Mouse (Mus musculus) kidney, embryonic 15.5 days (tissue): ENCODE measurements around the gene Sidt1. TPM values are rescaled to one million over a fixed set of nuclear protein-coding genes. Genes with fewer than 3 reads are reported as not detected.

Source experiments
- ATAC-seq: fragments of 200-750 bp; cut with Nextera tagmentation; replicated peaks from 2 replicates; pipeline ENCODE4 v1.8.0; 2017; ENCODE audit warnings: moderate TSS enrichment; ENCODE audit not compliant: low FRiP score
- H3K27ac ChIP-seq: fragments of 300-500 bp; sonication (generic); 2 replicates; pipeline ENCODE4 v1.5.1; 2015; ENCODE audit warnings: mild to moderate bottlenecking, inconsistent platforms
- H3K27me3 ChIP-seq: fragments of 300-500 bp; sonication (generic); 2 replicates; pipeline ENCODE4 v1.6.1; 2015; ENCODE audit warnings: inconsistent platforms
- H3K36me3 ChIP-seq: fragments of 300-500 bp; sonication (generic); 2 replicates; pipeline ENCODE4 v1.6.1; 2015; ENCODE audit warnings: inconsistent platforms
- H3K4me1 ChIP-seq: fragments of 300-500 bp; sonication (generic); 2 replicates; pipeline ENCODE4 v1.6.1; 2015; ENCODE audit warnings: inconsistent platforms
- H3K4me2 ChIP-seq: fragments of 300-500 bp; sonication (generic); 2 replicates; pipeline ENCODE4 v1.6.1; 2015; ENCODE audit warnings: moderate library complexity, mild to moderate bottlenecking, inconsistent platforms
- H3K4me3 ChIP-seq: fragments of 300-500 bp; sonication (generic); replicated peaks from 2 replicates; pipeline ENCODE4 v1.5.1; 2015; ENCODE audit warnings: mild to moderate bottlenecking, inconsistent platforms
- H3K9ac ChIP-seq: fragments of 300-500 bp; sonication (generic); 2 replicates; pipeline ENCODE4 v1.6.1; 2015; ENCODE audit warnings: mild to moderate bottlenecking, inconsistent platforms
- H3K9me3 ChIP-seq: fragments of 300-500 bp; sonication (generic); replicated peaks from 2 replicates; pipeline ENCODE4 v1.6.1; 2016; ENCODE audit warnings: inconsistent platforms
- WGBS: fragments of 180-500 bp; shearing (Covaris S2); methylation state at CpG from one replicate; pipeline ENCODE4 v1.1.7; 2015; ENCODE audit warnings: mixed read lengths; 5-methylcytosine and 5-hydroxymethylcytosine counted together
- polyA plus RNA-seq: library from polyadenylated mRNA; unstranded; fragments of >200 nt; fragmentation: Nextera tagmentation; extraction: Ambion mirVana; gene quantifications from 2 replicates; pipeline ENCODE4 v1.2.1, GENCODE M21; 2015

Gene Sidt1
- polyA plus RNA-seq, 1 experiment from 2014 or later, result 0.99 TPM

DNA sequence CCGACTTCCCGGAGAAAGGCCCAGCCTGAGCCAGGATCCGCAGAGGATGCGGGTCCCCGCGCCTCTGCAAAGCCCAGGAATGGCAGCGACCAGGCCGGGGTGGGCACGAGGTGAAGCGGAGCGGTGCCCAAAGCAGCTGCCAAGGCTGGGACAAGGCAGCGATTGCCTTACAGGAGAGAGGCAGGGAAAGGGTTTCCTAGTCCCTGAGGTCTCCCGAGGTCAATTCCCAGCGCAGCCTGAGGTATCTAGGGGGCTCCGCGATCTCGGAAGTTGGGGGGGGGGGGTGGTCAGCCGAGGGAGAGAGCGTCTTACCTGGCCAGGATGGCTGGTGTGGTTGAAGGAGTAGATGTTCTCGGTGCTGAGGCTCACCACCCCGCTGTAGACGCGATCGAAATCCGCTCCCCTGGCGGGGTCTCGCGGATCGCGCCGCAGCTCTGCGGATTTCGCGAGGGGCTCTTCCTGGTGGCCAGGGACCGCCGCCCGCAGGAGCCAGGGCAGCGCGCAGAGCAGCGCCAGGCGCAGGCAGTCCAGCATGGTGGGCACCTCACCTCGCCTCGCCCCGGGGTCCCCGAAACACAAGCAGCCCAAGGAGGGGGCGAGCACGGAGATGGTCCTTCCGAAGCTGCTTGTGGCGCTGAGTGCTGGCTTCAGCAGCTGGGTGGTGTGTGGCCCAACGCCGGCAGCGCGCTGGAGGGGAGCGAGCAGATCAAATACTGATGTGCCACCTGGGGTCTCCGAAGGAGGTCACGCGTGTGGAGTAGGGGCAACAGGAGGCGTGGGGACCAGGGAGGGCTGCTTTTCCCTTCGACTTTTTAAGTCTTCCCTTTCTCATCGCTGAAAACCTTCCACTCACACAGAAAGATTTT, 768 bp downstream of the Sidt1 start:
- H3K27me3 ChIP-seq, result peaks cover 36% of the 10 kb centered on the region
- no peaks in the 10 kb centered on the region for H3K9me3 ChIP-seq
- WGBS, result under 1% methylated on average over 60 of the region's 60 CpGs
- peak overlapping the region; percentile 100 for H3K4me2 ChIP-seq
- H3K4me3 ChIP-seq, result peak overlapping the region; percentile 68
- H3K36me3 ChIP-seq, result no peaks in the 10 kb centered on the region
- H3K4me1 ChIP-seq, result peaks cover 22% of the 10 kb centered on the region
- H3K27ac ChIP-seq, result no peak overlapping the region
- peak; percentile 73 for ATAC-seq
- H3K9ac ChIP-seq, result peak overlapping the region; percentile 61

DNA sequence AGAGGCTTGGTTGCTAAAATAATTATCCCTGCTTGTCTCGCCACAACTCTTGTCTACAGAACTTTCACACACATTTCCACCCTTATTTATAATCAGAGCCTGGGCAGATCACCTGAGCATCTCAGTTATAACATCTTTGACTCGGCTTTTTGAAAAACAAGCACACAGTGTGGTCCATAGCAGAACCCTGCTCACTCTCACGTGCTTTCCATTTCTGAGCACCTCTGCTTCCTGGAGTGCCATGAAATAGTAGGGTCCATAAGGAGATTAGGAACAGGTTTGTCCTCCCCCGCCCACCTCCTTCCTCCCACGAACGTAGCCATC, 1.4 kb downstream of the Sidt1 start:
- no peak for ATAC-seq
- Histone ChIP-seq H3K27ac (no peak overlapping the region), H3K4me2 (peak overlapping the region; percentile 100), H3K27me3 (peaks cover 36% of the 10 kb centered on the region), H3K9ac (peak overlapping the region; percentile 61; the same call in 1 of the 2 replicates), H3K9me3 (no peaks in the 10 kb centered on the region), H3K36me3 (no peaks in the 10 kb centered on the region), H3K4me1 (peaks cover 22% of the 10 kb centered on the region), H3K4me3 (peak overlapping the region; percentile 68)
- WGBS, result 18% methylated on average over 6 of the region's 6 CpGs

GRCm38 (mm10) chr16:44331154-44331553, 1.8 kb downstream of the Sidt1 start:
- Histone ChIP-seq H3K4me2 (no peak overlapping the region), H3K9me3 (no peaks in the 10 kb centered on the region), H3K4me1 (peaks cover 22% of the 10 kb centered on the region), H3K9ac (no peak overlapping the region), H3K4me3 (0 out of 2 replicates have a peak overlapping the region, but pooled peaks have one; percentile 68), H3K27ac (no peak overlapping the region), H3K36me3 (no peaks in the 10 kb centered on the region), H3K27me3 (peaks cover 36% of the 10 kb centered on the region)
- WGBS, result 20% methylated on average over 9 of the region's 9 CpGs
- ATAC-seq, result 0 out of 2 replicates have a peak, but pooled peaks have one; percentile 40

DNA sequence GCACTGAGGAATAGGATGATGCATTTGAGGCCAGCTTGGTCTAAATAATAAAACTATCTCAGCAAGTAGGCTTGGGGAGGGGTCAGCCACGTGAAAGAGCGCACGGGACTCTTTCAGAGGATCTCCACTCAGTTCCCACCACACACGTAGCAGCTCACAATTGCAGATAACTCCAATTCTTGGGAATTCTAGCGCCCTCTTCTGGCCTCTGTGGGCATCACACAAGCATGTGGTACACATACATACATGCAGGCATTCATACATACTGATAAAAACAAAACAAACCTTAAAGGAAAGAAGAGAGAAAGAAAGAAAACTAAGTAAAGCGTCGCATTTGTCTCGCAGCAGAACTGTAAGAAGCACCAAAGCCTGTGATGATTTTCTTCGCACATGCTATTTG, 2.3 kb downstream of the Sidt1 start:
- WGBS, result 83% methylated on average over 9 of the region's 9 CpGs
- H3K36me3 ChIP-seq, result no peaks in the 10 kb centered on the region
- no peak for ATAC-seq
- H3K4me2 ChIP-seq, result no peak overlapping the region
- H3K27ac ChIP-seq, result no peak overlapping the region
- no peak overlapping the region for H3K4me3 ChIP-seq
- H3K4me1 ChIP-seq, result peaks cover 22% of the 10 kb centered on the region
- peaks cover 36% of the 10 kb centered on the region for H3K27me3 ChIP-seq
- no peaks in the 10 kb centered on the region for H3K9me3 ChIP-seq
- no peak overlapping the region for H3K9ac ChIP-seq

- WGBS, result 54% methylated on average over 4 of the region's 4 CpGs
- no peak overlapping the region for H3K4me3 ChIP-seq
- no peak overlapping the region for H3K9ac ChIP-seq
- no peak for ATAC-seq
- no peak overlapping the region for H3K4me2 ChIP-seq
- peaks cover 31% of the 10 kb centered on the region for H3K27me3 ChIP-seq
- H3K36me3 ChIP-seq, result no peaks in the 10 kb centered on the region
- no peak overlapping the region for H3K27ac ChIP-seq
- peaks cover 22% of the 10 kb centered on the region for H3K4me1 ChIP-seq
- H3K9me3 ChIP-seq, result no peaks in the 10 kb centered on the region
These were observed 4.4 kb downstream of the Sidt1 start for GRCm38 (mm10) chr16:44328644-44329043.

DNA sequence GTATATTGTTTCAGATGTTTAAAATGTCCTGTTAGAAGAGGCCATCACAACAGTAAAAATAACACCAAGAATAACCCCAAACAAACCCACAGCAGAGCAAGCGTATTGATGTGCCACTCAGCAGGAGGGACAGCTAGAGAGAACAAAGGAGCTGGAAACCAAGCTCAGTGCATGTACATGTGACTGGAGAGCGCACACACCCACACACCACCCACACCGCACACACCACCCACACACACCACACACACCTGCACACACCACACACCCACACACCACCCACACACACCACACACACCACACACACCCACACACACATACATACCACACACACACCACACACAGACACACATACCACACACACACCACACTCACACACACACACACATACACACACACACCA, 12.8 kb downstream of the Sidt1 start:
- no peak for ATAC-seq
- Histone ChIP-seq H3K9me3 (no peaks in the 10 kb centered on the region), H3K4me1 (no peaks in the 10 kb centered on the region), H3K4me2 (no peak overlapping the region), H3K9ac (no peak overlapping the region), H3K27ac (no peak overlapping the region), H3K27me3 (no peaks in the 10 kb centered on the region), H3K36me3 (no peaks in the 10 kb centered on the region), H3K4me3 (no peak overlapping the region)
- 79% methylated on average over 3 of the region's 3 CpGs for WGBS

- WGBS, result 80% methylated on average over 4 of the region's 4 CpGs
- H3K27me3 ChIP-seq, result no peaks in the 10 kb centered on the region
- H3K4me2 ChIP-seq, result no peak overlapping the region
- H3K4me1 ChIP-seq, result no peaks in the 10 kb centered on the region
- no peaks in the 10 kb centered on the region for H3K36me3 ChIP-seq
- no peak overlapping the region for H3K4me3 ChIP-seq
- H3K9ac ChIP-seq, result no peak overlapping the region
- ATAC-seq, result no peak
- no peaks in the 10 kb centered on the region for H3K9me3 ChIP-seq
- H3K27ac ChIP-seq, result no peak overlapping the region
These were observed 16.6 kb downstream of the Sidt1 start for GRCm38 (mm10) chr16:44316350-44316749.

GRCm38 (mm10) chr16:44313422-44313821, 19.6 kb downstream of the Sidt1 start:
- ATAC-seq, result no peak

DNA sequence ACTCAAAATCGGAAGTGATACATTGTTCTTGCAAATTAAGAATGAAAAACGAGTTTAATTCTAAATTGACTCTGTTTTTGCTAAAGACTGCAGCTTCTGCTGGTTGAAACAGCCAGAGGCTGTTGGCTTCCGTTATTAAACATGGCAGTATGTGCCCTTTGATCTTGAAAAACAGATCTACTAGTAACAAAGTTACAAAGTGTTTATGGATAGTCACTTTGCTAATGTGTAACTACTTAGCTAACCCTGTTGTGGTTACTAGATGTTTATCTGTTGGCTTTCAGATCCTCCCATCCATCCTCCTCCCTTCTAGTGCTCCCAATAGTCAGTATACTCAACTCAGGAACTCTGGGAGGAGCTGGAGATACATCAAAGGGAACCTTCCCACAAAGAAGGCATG, 27.4 kb downstream of the Sidt1 start:
- no peaks in the 10 kb centered on the region for H3K9me3 ChIP-seq
- no peak for ATAC-seq
- H3K27ac ChIP-seq, result no peak overlapping the region
- H3K4me3 ChIP-seq, result no peak overlapping the region
- 62% methylated on average over 3 of the region's 3 CpGs for WGBS
- no peak overlapping the region for H3K4me2 ChIP-seq
- no peaks in the 10 kb centered on the region for H3K36me3 ChIP-seq
- no peaks in the 10 kb centered on the region for H3K27me3 ChIP-seq
- peaks cover 6% of the 10 kb centered on the region for H3K4me1 ChIP-seq
- H3K9ac ChIP-seq, result no peak overlapping the region

More at GRCm38 (mm10) chr16:44313422-44313821, 19.6 kb downstream of the Sidt1 start:
- Histone ChIP-seq H3K4me2 (no peak overlapping the region), H3K9ac (no peak overlapping the region), H3K9me3 (no peaks in the 10 kb centered on the region), H3K4me3 (no peak overlapping the region), H3K4me1 (no peaks in the 10 kb centered on the region), H3K36me3 (no peaks in the 10 kb centered on the region), H3K27me3 (no peaks in the 10 kb centered on the region), H3K27ac (no peak overlapping the region)
- WGBS, result 57% methylated on average over 4 of the region's 4 CpGs

DNA sequence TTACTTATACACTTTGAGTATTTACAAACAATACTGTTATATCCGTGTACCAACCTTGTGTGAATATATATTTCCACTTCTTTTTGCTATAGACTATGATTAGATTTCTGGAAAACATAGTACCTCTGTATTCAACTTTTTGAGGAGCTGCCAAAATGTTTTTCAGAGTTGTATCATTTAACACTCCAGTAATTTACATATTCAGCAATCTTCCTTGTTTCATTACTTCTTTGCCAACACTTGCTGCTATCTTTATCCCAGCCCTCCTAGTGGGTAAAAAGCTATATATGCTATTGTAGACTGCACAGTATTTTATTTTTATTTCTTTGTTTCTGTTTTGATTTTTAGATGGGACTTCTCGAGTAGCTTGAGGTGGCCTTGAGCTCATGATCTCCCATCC, 29.2 kb downstream of the Sidt1 start:
- H3K27me3 ChIP-seq, result no peaks in the 10 kb centered on the region
- no peak overlapping the region for H3K4me2 ChIP-seq
- no peak overlapping the region for H3K9ac ChIP-seq
- H3K9me3 ChIP-seq, result no peaks in the 10 kb centered on the region
- H3K27ac ChIP-seq, result no peak overlapping the region
- H3K36me3 ChIP-seq, result no peaks in the 10 kb centered on the region
- H3K4me3 ChIP-seq, result no peak overlapping the region
- 79% methylated on average over 2 of the region's 2 CpGs for WGBS
- ATAC-seq, result no peak
- peaks cover 6% of the 10 kb centered on the region for H3K4me1 ChIP-seq

DNA sequence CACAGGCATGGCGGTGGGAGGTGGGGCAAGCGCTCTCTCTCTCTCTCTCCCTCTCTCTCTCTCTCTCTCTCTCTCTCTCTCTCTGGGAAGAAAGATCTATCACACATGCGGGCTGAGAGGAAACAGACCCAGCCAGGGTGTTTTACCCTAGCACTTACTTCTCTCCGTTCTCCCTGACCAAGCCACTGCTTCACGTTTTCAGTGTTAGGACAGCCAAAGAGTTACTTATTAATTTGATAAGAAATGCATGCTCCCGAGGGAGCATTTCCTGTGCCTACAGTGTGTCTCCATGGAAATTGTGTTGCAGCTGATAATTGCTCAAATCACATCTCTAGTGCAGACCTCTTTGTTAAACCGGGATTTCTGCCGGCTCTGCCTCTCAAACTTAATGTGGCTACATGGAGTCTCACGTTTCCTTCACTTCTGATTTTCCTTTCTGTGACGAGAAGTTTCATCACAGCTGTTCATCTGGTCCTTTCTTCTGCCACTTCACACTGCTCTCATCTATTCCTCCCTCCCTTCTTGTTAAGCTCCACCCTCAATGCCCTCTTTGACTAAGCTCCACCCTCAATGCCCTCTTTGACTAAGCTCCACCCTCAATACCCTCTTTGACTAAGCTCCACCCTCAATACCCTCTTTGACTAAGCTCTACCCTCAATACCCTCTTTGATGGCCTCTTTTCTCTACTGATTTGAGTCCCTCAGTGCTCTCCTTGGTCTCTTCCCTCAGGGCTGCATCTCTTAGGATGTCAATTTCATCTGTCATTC, 30.7 kb downstream of the Sidt1 start:
- ATAC-seq, result no peak

DNA sequence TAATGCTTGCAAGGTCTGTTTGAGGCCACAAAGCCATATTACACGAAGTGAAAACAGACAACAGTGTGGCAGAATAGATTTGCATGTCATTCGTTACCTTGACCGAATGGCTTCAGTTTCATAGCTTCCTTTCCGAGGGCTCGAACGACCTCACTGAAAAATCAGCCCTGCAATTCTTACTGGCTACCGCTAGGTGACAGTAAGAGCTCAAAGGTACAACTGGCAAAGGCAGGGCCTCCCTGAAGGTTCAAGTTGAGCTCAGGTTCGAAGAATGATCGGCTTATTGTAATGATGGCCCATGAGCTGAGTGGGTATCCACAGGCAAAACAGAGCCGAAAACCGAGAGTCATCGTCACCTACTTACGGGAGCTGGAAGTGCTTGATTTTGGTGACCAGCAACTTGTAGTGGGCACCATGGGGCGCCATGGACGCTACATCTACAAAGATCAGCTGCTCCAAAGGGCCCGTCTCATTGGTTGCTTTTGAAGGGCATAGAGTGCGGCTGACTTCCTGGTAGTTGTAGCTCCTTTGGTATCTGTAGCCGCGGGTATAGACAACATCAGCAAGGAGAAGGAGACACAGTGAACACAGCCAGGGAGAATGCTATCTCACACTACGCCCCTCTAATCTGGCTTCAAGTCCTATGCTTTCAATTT, 33.4 kb downstream of the Sidt1 start:
- Histone ChIP-seq H3K9ac (no peak overlapping the region), H3K27me3 (no peaks in the 10 kb centered on the region), H3K4me1 (peaks cover 6% of the 10 kb centered on the region), H3K9me3 (no peaks in the 10 kb centered on the region), H3K36me3 (no peaks in the 10 kb centered on the region), H3K4me2 (no peak overlapping the region), H3K27ac (no peak overlapping the region), H3K4me3 (no peak overlapping the region)
- no peak for ATAC-seq
- WGBS, result 83% methylated on average over 20 of the region's 20 CpGs

More for the DNA sequence above, 30.7 kb downstream of the Sidt1 start:
- no peaks in the 10 kb centered on the region for H3K27me3 ChIP-seq
- H3K9ac ChIP-seq, result no peak overlapping the region
- 0 out of 2 replicates have a peak overlapping the region, but pooled peaks have one; percentile 32 for H3K4me2 ChIP-seq
- peaks cover 6% of the 10 kb centered on the region for H3K4me1 ChIP-seq
- H3K4me3 ChIP-seq, result no peak overlapping the region
- 50% methylated on average over 10 of the region's 10 CpGs for WGBS
- 0 out of 2 replicates have a peak overlapping the region, but pooled peaks have one; percentile 2 for H3K27ac ChIP-seq
- no peaks in the 10 kb centered on the region for H3K36me3 ChIP-seq
- no peaks in the 10 kb centered on the region for H3K9me3 ChIP-seq
